Mouse (Mus musculus) gonadal fat pad, adult 2 months (tissue): ENCODE results near the gene Abhd16a. TPM values are rescaled to one million over a fixed set of nuclear protein-coding genes. Genes with fewer than 3 reads are reported as not detected.

ENCODE experiments used
- DNase-seq: peaks from one replicate; pipeline ENCODE4 v3.0.0-alpha.2; 2012; ENCODE audit warnings: low read depth
- polyA plus RNA-seq: library from polyadenylated mRNA; depleted of rRNA; stranded (reverse); fragments of >200 nt; gene quantifications from 2 replicates; pipeline ENCODE4 v1.2.3, GENCODE M21; 2012

Gene Abhd16a
- polyA plus RNA-seq, 1 experiment, result 233 TPM

DNA sequence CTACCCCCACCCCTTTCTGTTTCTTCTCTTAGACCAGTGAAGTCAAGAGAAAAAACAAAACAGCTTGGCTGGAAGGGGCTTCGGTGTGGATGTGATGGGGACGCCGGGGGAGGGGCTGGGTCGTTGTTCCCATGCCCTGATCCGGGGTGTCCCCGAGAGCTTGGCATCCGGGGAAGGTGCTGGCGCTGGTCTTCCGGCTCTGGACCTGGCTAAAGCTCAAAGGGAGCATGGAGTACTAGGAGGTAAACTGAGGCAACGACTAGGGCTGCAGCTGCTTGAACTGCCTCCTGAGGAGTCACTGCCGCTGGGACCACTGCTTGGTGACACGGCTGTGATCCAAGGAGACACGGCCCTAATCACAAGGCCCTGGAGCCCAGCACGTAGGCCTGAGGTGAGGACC is 29.0 kb upstream of the Abhd16a start:
- no peak for DNase-seq

DNA sequence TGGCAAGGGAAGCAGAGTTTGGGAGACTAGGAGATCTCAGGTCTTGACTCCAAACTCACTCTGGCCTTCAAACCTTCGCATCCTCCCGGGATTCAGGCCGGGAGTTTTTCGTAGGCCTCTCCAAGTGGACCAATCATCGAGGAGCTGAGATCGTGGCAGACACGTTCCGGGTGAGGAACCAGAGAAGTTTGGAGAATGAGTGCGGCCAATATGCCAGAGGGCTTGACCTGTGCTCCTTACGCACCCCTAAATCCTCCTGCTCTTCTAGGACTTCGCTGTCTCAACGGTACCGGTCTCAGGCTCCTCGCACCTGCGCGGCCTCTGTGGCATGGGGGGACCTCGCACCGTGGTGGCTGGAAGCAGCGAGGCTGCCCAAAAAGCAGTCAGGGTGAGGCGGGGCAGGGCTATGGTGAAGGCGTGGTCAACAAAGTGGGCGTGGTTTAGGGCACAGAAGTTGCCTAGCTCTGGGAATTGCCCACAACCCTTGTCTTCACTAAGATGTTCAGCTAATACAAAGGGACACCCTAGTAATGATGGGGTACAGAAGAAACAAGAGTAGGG is 28.2 kb upstream of the Abhd16a start:
- DNase-seq, result no peak

DNA sequence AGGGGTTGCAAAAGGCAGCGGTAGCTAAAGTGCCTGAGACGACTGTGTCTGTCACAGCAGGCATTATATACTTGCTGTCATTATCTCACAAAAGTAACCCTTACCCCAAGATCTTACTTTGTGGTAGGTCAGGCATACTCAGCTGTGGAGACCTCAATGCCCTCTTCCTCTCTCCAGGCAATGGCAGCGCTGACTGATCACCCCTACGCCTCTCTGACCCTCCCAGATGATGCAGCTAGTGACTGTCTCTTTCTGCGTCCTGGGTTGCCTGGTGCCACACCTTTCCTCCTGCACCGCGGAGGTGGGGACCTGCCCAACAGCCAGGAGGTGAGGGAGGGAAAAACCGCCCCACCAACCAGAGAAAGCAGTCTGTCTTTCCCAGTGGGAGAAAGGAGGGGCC is 27.8 kb upstream of the Abhd16a start:
- DNase-seq, result no peak

DNA sequence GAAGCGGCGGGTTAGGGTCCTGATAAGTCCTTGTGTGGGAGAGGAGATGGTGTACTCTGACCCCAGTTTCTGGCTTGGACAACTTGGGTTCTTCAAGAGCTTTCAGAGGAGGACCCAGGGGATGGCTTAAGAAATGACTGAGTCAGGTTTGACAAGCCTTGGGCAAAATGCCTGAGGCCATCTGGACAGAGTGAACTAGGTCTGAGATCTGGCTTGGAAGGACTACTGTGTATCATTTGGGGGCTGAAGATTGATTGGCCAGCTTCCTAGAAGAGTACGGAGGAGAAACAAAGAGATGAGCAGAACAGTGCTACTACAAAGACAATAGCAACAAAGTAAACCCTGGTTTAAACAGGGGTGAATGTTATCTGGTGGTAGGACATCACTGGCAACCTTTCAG is 25.6 kb upstream of the Abhd16a start:
- no peak for DNase-seq

DNA sequence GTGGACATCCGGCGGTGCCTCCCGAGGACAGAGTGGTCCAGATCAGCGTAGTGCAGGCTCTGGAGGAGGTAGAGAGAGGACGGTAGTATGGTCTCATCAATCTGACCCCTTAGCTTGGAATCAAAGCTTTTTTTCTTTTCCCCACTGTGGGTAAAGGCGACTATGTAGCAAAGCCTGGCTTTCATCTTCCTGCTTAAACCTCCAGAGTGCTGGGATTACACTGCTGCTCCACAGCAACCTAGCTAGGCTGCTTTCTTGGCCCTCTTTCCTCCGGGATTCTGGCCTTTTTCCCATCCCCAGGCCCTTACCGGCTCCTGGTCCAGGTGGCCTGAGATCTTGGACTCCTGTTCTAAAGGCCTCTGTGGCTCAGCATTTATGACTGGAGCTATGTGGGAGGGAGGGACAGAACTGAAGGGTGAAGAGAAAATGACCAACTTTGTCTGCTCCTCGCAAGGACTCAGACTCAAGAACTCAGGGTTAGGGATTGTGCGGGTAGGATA is 24.6 kb upstream of the Abhd16a start:
- DNase-seq, result no peak

DNA sequence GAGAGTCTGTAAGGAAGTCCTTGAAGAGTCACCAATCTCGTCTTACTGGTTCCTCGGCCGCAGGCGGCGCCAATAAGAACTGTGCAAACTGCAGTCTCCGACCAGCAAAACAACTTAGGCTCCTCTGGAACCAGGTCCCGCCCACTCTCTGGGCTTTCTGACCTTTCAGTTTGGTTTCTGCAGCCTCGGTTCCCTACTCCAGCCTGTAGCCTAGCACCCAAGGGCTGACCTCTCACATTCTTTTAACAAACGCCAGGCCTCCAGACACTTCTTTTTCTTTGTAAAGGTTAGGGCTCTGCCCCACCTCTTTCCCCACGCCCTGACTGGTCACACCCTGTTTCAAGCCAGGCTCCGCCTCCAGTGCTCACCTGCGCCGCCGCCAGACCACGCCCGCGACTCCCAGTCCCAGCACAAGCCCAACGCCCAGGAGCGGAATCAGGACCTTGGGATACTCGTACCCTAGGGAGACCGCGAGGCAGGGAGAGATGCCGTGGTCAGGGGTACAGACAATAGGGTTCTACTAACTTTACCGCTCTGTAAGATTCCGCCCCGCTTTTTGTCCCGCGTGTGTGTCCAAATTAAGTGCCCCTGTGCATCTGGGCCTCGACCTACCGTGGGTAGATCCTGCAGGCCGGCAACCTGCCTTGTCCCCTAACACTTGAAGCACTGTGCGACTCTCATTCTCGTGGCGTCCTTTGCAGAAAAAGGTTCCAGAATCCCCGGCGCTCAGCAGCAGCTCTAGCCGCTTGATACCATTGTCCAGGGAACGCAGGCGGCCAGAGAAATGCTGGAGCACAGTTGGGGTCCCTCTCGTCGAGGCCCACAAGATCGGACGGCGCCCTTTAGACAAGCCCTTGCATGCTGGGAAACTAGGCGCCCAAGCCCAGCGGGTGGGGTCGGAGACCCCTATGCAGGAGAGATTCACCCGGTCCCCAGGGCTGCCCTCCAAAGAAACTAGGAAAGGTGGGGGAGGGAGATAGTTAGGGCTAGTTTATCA is 23.8 kb upstream of the Abhd16a start, which contains the start of gene Ly6g6c:
Gene Ly6g6c (plus strand): TSS at position 438 of the 997 bp plus-strand sequence.
- peak; percentile 86 for DNase-seq

DNA sequence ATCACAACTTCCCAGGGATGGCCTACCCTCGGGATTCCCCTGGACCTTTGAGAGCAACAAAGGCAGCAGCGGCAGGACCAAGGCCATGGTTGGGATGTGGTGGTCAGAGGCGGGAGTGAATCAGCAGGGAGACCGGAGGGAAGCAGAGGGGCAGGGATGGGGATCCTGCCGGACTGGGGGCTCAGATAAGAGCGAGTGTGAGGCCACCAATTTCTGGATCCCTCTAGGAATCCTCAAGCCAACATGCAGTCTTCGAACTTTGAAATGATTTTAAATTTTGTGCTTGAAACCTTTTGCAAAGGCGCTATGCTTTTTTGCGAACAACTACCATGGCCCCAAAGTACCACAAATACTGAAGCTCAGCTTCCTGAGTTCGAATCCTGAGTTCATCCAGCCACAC is 23.0 kb upstream of the Abhd16a start, which contains the start of gene Mpig6b:
Gene Mpig6b (minus strand): TSS at position 101 of the 400 bp plus-strand sequence.
- no peak for DNase-seq

DNA sequence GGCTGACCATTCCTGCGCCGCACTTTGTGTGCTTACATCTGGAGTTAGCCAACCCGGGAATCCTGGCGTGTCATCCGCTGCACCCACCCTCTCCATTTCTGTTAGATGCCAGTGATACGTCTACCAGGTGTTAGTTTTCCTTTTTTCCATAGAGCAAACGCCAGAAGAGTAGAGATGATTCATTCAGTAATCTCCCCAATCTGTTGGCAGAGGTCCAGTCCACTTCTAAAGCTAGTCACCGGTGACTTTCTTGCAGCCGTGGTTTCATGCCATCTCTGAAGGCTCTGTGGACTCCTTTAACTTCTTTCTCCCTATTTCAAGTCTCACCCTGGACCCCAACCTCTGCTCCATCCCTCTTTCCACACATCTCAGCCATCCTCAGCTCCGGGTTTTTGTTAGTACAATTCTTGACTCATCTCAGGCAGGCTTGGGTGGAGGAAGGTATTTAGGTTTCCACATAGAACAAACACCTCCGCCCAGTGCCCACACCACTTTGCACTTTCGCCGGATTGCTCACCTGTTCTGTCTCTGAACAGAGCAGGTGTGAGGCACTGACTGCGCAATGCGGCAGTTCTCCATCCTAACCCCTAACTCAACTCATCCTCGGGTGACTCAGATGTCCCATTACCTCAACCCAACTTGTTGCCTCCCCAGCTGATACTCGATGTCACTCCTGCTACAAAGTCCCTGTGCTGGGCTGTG is 20.7 kb upstream of the Abhd16a start:
- DNase-seq, result no peak

DNA sequence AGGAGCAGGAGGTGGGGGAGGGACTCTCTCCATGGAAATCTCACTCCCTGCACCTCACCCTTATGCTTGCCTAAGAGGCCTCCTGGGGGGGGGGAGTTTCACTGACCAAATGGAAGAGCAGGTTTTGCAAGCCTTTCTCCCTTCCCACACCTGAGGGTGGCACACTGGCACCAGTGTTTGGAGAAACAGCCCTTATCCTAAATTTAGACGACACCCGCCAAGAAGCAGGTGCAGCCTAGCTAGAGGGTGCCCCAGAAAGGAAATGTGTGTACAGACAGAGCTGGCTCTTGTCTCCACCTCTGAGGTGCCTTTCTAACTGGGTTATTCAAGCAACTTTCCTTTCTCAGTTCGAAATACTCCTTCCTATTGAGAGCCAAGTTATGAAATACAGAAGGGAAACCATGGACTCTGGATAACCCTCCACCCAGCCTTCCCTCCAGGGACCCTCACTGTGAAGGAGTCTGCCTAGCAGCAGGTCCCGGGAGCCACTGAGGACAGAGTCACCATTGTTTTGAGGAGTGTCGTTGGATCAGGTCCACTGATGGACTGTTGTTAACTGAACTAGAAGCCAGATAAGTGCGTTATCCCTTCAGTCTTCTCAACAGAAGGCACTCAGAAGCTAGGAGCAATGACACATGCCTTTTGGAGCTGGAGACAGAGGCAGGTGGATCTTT is 18.4 kb upstream of the Abhd16a start:
- DNase-seq, result peak; percentile 84

DNA sequence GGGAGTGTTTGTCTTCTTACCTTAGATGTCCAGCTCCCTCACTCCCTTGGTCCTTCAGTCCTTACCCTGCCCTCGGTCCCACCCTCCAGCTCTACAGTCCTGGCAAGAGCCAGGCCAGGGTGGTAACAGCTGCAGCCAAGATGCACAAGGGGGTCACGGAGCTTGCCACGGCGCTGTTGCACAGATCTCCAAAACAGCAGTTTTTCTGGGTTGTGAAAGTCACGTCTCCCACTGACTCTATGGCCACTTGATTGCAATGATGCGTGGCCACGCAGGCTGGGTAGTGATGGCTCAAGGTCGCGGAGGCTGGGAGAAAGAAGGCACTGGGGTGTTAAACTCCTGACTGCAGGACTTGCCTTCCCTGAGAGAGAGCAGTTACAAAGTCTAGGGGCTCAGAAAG is 17.6 kb upstream of the Abhd16a start:
- no peak for DNase-seq

DNA sequence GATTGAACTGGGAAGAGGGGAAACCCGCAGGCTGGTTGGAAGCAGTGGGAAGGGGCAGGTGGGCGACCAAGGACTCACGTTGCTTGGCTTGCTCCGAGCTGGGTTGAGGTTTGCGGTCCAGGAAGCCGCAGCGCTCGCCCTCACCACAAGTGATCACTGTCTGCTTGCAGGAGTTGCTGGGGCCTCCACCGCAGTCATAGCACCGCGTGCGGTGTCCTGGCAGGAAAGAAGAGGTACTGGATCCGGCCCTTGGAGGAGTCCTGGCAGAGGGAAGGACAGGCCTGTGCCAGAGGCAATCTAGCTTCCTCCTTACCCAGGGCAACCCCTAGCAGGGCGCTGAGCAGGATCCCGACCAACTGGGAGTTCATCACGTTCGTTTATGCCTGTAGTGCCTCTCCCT is 15.0 kb upstream of the Abhd16a start:
- no peak for DNase-seq

DNA sequence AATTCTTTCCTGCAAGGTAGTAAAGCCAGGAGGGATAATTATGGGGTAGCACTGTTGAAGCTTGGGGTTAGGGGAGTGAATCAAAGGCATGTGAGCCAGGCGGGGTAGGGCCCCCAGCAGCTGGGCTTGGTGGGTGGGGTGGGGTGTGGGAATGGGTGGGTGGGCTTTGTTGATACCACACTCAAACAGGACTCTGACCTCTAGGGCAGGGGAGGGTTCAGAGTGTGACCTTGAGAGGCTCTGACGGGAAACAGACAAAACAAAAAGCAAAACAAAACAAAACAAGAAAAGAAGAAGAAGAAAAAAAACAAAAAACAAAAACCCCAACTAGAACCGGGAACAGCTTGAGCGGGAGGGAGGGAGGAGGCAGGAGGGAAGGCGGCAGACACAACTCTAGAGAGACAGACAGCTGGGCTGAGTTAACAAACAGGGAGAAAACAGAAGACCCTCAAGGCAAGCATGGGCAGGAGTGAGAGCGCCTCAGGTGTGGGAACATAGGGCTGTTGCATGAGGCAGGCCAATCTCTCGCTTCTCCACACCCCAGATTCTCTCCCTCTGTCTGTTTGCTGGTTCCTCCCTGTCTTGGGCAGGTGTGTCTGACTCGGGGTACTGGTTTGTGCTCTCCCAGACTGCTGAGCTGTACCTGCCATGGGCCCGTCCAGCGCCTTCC is 12.4 kb upstream of the Abhd16a start, which contains the start of gene Ly6g6e:
Gene Ly6g6e (plus strand): TSS at position 396 of the 670 bp plus-strand sequence.
- DNase-seq, result no peak

DNA sequence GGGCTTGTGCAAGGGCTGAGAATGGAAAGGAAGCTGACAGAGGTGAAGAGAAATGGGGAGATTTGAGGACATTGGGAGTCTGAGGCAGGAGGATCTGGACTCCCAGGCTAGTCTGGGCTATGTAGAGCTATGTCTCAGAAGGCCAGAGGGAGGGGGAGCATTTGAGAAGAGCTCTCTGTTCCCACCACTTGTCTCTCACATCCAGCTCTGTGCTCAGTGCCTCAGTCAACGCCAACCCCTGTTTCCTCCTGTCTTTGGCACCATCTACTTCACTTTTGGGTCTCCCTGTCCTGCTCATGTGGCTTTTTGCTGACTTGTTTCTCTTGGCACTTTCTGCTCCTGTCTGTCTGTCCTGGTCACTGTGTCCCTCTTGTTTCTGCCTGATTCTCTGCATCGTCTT is 11.8 kb upstream of the Abhd16a start:
- no peak for DNase-seq

DNA sequence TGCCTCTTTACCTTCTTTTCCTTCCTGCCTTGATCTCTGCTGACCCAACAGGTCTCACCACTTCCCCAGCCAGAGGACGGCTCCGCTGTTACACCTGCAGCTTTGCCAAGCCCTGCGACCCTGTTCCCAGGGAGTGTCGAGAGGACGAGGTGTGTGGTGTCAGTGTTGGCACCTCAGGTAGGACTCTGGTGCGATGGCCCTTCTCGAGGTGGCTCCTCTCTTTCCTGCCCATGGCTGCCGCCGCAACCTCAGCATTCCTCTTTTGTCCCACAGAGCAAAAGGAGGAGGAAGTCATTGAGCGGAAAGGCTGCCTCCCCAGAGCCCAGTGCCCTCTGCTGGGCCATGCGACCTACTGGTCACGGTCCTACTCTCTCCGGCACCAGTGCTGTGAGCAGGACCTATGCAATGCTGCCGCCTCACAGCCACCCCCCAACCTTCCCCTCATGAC is 11.3 kb upstream of the Abhd16a start, which contains the start of gene Ly6g6d:
Gene Ly6g6d (minus strand): TSS at position 280 of the 448 bp plus-strand sequence.
- no peak for DNase-seq

DNA sequence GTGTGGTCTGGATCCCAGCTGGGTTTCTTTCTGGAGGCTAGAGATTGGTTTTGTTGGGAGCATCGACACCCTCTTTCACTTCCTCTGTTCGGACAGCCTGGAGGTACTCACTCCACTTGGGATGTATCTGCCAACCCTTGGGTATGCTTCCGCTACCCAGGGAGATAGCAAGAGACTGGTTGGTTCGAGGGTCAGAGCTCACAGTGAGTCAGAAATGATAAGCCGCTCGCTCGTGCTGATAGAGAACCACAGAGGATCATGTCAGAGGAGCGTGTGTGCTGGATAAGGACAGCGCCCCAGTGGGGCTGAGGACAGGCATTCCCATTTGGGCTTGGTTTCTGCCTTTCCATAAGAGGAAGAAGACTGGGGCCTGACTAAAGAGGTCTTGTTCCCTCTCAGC is 9.3 kb upstream of the Abhd16a start:
- no peak for DNase-seq

DNA sequence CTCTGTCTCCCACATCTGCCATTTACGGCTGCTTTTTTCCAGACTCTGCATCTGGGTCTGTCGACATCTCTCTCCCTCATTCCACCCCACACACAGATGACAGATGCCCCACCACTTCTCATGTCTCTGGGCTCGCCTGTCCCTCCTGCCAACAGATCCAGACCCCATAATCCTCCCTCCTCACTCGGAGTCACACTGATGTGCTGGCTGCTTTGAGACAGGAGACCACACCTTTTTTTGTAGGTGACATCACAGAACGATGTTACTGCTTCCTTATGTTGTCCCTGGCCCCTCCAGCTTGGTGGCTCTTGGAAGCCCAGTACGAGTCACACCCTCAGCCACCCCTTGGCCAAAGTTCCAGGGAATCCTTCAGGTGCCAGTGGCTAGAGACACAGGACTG is 8.8 kb upstream of the Abhd16a start:
- no peak for DNase-seq

DNA sequence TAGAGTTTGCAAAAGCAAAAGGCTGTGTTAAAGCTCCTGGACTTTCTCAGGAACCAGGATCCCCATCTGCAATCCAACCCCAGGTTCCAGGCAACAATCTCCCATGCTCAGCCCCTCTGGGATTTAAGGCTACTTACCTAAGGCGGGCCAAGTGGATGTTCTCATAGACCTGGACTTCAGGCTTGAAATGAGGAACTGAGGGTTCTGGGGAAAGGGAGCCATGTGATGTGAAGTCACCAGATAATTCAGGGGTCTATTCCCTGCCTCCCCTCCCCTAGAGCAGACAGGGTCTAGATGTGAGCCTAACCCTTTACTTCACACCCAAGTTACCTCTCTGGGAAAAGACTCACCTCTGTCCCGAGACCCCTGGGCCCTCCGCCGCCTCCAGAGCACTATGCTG is 8.4 kb upstream of the Abhd16a start:
- DNase-seq, result no peak

DNA sequence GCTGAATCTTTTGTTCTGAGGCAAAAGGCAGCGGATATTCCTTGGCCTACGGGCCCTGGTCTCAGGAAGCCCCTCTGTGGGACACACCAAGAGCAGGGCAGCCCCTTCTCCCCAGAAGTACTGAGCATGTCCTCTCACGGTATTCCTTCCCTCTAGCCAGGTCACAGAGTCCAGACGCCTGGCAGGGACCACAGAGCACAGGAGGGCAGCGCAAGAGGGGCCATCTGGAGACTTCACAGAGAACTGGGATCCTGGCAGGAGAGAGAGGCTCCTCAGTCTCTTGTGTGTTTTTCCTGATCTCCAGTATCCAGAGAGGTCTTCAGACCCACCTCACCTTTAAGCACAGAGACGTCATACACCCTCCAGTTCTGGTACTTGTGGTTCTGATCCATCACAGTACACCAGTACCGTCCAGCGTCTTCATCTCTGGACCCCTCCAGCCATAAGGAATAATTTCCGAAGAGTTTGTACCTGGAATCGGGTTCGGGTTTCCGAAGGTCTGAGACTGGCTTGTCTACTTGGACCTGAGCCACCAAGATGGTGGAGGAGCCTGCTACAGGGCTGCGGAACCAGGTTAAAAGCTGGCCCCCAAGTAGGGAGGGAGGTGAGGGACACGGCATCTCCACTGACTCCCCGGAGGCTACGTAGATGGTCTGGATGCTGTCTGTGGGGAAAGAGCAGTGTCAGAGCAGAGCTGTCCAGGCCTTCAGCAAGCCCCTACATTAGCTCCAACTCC is 6.1 kb upstream of the Abhd16a start:
- DNase-seq, result no peak

DNA sequence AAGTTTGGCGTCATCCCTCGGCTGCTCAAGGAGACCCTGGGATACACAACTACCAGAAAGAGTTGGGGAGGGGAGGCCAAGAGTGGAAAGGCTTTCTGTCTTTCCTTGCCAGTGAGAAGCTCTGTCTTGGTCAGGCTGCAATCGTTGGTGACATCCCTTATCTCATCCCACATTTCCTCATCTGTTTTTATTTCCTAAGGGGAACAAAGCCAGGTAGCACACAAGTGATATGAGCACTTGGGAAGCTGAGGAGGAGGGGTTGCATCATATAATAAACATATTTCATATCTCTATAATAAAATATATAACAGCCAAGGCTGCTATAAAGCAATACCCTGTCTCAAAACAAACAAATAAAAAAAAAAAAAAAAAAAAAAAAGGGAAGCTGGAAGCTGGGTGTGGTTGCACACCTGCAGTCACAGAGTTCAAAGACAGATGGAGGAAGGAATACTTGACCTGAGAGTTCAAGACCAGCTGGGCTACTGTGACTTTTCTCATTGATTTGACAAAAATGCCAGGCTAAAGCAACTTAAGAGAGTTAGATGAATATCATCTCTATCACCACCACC is 5.0 kb upstream of the Abhd16a start:
- no peak for DNase-seq
